Mouse (Mus musculus) cerebellum, postnatal 25 days (tissue): ENCODE data around the gene Tep1.
"Not testable (repeated sequence)": the region's sequence is repeated elsewhere in the genome, so short reads cannot be mapped to it uniquely, and the experiment has no call there.

Source experiments
- DNase-seq, 2 experiments: peaks; one replicate each; pipeline ENCODE4 v3.0.0; 2021; ENCODE audit warnings: mixed read lengths in 2 of 2

The Tep1 gene

GRCm38 (mm10) chr14:50869889-50870804 is at the start of gene Tep1:
Gene Tep1, minus strand, starts transcription at chr14:50870560.
- DNase-seq = peak; percentile 85

GRCm38 (mm10) chr14:50911356-50911755 is 41.0 kb upstream of the Tep1 start:
- no peak for DNase-seq

- no peak for DNase-seq
Observed at GRCm38 (mm10) chr14:50908126-50908525, 37.8 kb upstream of the Tep1 start.

- not testable (repeated sequence) for DNase-seq
Observed at GRCm38 (mm10) chr14:50905327-50905726, 35.0 kb upstream of the Tep1 start.

GRCm38 (mm10) chr14:50904828-50905129 is 34.4 kb upstream of the Tep1 start:
- DNase-seq = no peak

- DNase-seq = peak; percentile 69 to 81
Observed at GRCm38 (mm10) chr14:50903973-50904827, 33.8 kb upstream of the Tep1 start.

- DNase-seq = not testable (repeated sequence)
Observed at GRCm38 (mm10) chr14:50897992-50898391, 27.6 kb upstream of the Tep1 start.

- peak; percentile 57 to 64 for DNase-seq
Observed at GRCm38 (mm10) chr14:50897374-50897765, 27.0 kb upstream of the Tep1 start, which contains the start of gene Klhl33. Gene Klhl33, minus strand, starts transcription at chr14:50897507.

GRCm38 (mm10) chr14:50896747-50897373 is 26.5 kb upstream of the Tep1 start:
- DNase-seq = peak; percentile 73 to 80

- DNase-seq = peak; percentile 75 to 83
Observed at GRCm38 (mm10) chr14:50895985-50896746, 25.8 kb upstream of the Tep1 start.

- DNase-seq = peak; percentile 9 to 17
Observed at GRCm38 (mm10) chr14:50895407-50895806, 25.0 kb upstream of the Tep1 start.

- peak; percentile 20 to 41 for DNase-seq
Observed at GRCm38 (mm10) chr14:50892541-50893459, 22.4 kb upstream of the Tep1 start.

- no peak for DNase-seq
Observed at GRCm38 (mm10) chr14:50892091-50892490, 21.7 kb upstream of the Tep1 start.

GRCm38 (mm10) chr14:50891621-50892020 is 21.3 kb upstream of the Tep1 start:
- no peak for DNase-seq

GRCm38 (mm10) chr14:50876236-50876950 is 6.0 kb upstream of the Tep1 start:
- DNase-seq = no peak

GRCm38 (mm10) chr14:50875591-50876230 is 5.4 kb upstream of the Tep1 start:
- DNase-seq = no peak

- no peak for DNase-seq
Observed at GRCm38 (mm10) chr14:50875175-50875574, 4.8 kb upstream of the Tep1 start.

- DNase-seq = no peak
Observed at GRCm38 (mm10) chr14:50871284-50871683, 924 bp upstream of the Tep1 start.

GRCm38 (mm10) chr14:50870805-50871143 is 414 bp upstream of the Tep1 start:
- no peak for DNase-seq

- DNase-seq = no peak
Observed at GRCm38 (mm10) chr14:50868656-50869055, 1.7 kb downstream of the Tep1 start.
